Mouse (Mus musculus) spleen, embryonic (tissue): ENCODE data around the gene Foxj3.

Experiments
- CTCF ChIA-PET: fragments of 350-600 bp; sonication (Branson Sonifier 250); formaldehyde crosslinking; loops from one replicate; lab custom pipeline; 2022; lab: Charles Lee

Gene Foxj3

DNA sequence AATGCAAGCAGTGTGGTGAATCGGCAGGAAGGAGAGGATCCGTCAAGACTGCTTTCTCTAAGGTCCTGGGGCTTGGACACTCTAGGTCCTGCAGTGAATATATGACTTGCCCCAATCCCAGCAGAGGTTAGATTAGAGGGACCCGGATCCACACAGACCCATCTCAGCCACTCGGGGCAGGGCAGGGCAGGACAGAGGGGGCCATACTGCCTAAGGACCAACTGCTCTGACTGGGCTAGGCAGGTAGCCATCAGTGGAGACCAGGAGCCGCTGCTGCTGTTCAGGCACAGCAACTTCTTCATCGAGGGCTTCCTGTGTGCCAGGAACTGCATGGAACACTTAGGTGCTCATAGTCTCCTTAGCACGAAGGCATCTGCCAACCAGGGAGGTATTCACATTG is 99.9 kb downstream of the Foxj3 start:
- CTCF ChIA-PET = no interaction called here

DNA sequence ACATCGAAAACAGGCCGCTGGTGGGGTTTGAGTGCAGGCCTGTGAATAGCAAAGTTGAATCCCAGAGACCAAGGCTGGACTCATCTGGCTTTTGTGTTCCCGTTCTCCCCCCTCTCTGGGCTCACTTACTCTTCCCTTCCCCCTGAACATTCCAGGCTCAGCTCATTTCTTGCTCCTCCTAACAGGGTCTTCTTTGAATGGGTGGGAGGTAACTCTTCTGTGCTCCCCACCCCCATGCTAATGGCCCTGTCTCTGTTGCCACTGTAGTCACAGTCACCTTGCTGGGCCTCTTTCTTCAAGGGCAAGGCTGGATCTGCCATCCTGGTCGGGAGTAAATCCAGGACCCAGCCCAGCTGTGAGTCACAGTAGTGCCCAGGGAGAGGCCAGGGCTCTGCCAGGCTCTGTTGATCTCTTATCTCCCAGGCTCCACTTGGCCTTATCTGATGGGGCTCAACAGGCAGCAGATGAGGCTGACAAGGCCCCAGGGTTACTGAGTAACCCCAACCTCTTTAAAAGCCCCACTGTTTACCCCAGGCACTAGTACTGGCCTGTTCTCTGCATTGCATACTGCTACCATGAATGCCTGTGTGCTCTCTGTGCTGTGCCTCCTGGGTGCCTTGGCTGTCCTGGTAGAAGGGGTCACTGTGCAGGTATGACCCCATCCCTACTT is 100.5 kb downstream of the Foxj3 start, which contains the start of gene Guca2a:
Guca2a (plus strand) TSS at position 529 of the 670 bp plus-strand sequence.
- CTCF ChIA-PET = no interaction called here

DNA sequence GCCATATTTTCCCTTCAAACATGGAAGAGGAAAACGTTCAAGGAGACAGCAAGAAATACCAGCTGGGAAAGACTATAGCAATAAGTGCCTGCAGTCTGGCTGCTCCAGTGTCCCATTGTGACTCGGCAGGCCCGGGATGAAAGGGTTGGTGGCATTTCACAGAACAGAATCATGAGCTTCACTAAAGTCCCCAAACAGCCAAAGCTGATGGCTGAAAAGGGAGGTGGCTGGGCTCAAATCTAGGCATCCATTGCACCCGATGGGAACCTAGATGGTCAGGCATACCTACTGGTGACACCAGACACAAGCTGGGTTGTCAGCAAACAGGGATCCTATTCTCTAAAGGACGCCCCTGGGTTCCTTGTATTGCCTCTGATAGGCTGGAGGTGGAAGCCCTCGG is 101.1 kb downstream of the Foxj3 start:
- CTCF ChIA-PET = no interaction called here

DNA sequence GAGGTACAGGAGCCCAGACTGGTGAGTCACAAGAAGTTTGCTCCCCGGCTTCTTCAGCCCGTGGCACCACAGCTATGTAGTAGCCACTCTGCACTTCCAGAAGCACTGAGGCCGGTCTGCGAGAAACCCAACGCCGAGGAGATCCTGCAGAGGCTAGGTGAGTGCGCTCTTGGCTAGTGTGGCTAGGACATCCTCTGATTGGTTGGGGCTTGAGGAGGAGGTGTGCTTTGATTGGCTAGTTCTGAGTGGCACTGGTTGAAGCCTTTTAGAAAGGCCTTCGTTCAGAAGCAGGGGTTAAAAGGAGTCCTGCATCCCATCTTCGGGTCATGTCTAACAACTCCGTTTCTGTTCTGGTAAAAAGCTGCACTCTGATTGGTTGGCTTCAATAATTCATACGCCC is 101.9 kb downstream of the Foxj3 start:
- CTCF ChIA-PET = no interaction called here

DNA sequence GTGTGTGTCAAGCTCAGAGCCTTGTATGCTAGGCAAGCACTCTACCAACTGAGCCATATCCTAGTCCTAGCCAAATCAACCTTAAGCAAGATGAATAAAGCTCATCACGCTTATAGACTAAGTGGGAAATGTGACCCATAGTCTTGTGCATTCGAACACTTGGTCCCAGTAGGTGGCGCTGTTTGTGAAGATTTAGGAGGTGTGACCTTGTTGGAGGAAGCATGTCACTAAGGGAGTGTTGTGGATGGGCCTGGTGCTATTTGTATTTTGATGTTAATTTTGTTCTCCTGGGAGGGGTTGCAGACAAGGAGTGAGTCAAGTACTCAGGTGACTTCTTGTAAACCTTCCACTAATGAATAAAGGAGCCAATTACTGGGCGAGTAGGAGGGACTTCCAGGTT is 105.9 kb downstream of the Foxj3 start:
- CTCF ChIA-PET = no interaction called here

DNA sequence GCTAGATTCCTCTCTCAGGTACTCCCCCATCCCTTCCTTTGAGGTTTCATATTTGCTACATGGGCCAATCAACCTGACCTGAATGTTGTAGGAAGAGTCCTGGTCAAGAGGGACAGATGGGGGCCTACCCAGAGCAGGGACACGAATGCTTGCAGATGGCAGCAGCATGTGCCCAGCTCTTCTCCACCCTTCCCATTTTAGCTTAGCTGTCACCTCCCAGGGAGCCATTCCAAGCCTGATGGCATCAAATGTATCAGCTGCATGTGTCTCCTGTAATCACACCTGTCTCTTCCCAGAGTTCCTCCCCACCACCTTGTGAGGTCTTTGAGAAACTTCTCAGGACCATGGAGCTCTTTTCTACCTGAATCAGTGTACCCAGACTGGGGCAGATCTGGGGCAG is 120.2 kb downstream of the Foxj3 start:
- CTCF ChIA-PET = no interaction called here

DNA sequence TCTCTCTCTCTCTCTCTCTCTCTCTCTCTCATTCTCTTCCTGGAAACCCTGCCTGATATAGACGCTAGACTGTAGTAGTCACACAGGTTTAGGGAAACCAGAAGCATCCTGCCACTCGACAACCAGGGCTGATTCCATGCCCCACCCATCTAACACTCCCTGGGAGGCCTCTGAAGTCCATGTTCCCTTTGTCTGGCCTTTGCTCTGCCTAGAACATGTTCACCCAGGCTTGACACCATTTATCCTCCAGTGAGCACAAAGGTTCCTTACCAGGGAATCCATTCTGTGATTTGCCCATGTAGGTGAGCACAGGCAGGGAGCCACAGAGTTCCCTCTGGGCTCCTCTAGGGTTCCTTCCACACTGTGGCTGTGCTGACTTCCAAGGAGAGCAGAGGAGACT is 121.4 kb downstream of the Foxj3 start:
- CTCF ChIA-PET = no interaction called here

DNA sequence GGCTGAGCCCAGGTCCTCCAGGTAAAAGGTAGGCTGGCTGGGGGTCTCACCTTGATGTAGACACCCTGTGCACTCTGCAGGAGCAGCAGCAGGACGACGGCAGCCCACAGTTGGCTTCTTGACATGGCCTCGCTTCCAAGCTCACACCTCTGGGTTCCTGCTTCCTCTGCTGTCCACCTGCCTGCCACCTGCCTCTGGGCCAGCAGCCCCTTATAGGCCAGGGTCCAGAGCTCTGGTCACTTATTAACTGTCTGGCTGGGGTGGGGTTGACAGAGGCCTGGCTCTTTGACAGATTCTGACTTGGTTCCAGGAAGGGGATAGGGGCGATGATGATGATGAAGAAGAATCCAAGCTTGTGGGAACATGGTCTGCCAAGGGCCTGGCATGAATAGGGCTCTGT is 121.9 kb downstream of the Foxj3 start, which contains the start of gene Guca2b:
Guca2b (minus strand) TSS at position 224 of the 400 bp plus-strand sequence.
- CTCF ChIA-PET = no interaction called here

DNA sequence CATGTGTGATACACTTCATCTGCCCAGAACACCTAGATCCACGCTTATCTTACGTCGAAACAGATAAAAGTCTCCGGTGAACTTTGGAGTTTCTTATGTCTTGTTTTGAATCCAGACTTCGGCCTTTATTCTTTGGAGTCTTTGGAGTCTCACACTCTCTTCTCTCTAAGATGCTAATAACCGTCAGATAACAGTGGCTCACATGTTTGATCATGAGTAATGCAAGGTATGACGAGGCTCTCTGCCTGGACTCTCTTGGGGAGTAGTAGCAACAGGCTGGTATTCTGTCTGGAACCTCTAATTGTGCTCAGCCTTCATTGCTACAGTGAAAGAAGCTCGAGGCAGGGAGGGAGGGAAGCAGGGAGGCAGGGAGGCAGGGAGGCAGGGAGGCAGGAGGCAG is 123.2 kb downstream of the Foxj3 start:
- CTCF ChIA-PET = interaction anchor here (0.7 kb wide), 1 partner anchor 68 kb away, joined by 4 read pairs; no protein-coding TSS in a partner anchor

DNA sequence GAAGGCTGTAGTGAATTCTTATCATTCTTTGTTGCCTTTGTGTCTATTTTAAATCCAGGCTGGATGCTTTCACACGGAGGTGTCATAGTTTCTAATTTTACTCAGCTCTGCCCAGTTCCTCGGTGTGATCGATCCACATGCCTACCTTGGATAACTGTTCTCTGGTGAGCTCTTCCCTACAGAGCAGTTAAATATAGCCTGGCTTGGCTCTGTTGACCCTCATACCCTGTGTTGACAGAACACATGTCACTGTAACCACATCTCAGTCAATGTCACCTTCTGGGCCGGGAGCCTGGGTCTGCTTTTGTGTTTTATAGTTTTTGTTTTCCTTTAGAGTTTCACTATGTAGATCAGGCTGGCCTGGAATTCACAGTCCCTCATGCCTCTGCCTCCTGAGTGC is 125.3 kb downstream of the Foxj3 start:
- CTCF ChIA-PET = no interaction called here

DNA sequence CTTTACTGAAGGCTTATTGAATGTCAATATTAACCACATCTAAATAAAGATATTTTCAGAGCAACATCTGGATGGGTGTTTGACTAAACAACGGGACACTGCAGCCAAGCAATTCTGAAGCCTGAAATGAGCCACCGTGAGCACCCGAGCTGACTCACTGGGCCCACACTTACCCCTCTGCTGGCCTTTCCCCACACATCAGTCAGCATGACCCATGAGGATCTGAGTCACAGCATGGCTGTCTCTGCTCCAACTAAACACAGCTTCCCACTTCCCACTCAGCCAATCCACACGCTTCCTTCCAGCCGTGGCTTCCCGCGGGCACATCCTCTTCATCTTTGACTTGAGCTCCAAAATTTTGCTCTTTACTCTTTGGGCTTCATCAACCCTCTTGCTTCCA is 126.2 kb downstream of the Foxj3 start:
- CTCF ChIA-PET = no interaction called here

DNA sequence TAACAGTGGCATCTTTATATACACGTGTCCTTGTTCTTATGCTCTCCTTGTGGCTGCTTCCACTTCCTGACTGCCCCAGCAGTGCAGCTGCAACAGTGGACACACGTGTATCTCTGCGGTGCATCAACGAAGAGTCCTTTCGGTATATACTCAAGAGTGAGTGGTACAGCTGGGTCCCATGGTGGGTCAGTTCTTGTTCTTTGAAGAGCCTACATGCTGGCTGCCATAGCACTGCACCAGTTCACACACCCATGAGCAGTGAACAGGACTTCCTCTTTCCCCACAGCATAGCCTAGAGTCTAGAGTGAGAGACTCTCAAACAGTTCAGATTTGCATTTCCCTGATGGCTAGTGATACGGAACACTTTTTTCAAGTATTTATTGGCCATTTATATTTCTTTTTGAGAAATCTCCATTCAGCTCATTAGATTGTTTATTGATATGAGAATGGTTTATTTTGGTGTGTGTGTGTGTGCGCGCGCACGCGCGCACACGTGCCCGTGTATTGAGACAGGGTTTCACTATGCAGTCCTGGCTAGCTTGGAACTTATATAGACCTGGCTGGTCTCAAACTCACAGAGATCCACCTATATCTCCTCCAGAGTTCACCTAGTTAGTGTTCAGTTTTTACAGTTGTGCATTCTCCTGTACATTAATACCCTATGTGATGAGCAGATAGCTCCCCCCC is 126.7 kb downstream of the Foxj3 start:
- CTCF ChIA-PET = interaction anchor here (0.6 kb wide), 2 partner anchors 32 to 611 kb away, joined by 5 read pairs; no protein-coding TSS in a partner anchor

DNA sequence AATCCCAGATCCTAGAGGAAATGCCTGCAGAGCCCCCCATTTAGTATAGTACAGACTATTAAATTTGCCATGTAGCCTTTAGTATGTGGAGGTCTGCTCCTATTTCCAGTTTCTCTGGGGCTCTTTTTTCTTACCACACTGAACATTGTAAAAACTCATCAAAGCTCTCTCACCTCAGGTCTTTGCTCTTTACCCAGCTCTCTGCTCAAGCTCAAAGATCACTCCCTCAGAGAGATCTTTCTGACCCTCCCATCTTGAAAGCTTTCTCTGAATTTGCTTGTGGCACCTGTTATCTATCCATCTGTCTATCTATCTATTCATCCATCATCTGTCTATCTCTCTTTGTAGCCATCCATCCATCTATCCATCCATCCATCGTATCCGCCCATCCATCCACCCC is 128.4 kb downstream of the Foxj3 start:
- CTCF ChIA-PET = no interaction called here

DNA sequence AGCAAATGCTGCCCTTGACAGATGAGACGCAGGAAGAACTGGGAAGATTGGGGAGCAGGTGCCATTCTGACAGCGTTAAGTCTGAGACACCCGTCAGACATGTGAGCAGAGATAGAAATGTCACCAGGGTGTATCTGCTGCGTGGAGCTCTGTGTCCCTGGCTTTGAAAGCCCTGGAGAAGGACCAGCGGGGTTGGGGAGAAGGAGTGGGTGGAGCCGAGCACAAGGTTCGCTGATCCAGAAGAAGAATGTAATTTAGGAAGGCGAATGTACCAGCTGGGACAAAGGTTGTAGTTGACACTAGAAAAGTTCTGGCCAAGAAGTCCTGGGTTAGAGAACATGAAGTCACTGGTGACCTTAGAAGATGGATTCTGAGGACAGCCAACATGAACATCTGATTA is 129.3 kb downstream of the Foxj3 start:
- CTCF ChIA-PET = interaction anchor here (0.7 kb wide), 1 partner anchor 12 kb away, joined by 4 read pairs; no protein-coding TSS in a partner anchor

DNA sequence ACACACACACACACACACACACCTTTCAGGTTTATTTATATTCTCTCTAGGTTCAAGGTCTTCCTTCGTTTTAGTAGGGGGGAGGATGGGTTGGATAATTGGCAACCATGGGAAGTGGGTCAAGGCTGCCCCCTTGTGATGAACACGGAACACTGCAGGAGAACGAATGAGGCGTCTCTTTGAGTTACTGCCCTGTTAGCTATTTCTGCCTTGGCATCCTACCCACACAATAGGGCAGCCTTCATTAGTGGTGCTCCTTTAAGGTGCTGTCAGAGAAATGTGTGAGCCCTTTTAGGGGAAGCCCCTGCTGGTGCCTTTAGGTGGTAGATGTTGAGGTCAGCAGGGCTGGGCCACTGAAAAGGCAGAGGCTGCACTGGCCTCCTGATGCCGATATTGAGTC is 130.7 kb downstream of the Foxj3 start:
- CTCF ChIA-PET = no interaction called here

DNA sequence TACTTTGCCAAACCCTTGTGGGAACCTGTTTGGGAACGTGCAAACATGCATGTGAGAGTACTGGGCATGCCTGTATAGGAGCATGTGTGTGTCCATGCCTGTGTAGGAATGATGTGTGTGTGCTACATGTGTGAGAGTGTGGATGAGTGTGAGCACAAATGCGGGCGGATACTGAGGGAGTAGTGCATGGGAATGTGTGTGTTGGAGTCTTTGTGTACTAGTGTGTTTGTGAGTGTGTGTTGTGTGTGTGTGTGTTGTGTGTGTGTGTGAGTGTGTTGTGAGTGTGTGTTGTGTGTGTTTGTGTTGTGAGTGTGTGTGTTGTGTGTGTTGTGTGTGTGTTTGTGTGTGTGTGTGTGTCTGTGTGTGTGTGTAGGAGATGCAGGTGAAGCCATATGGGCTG is 131.4 kb downstream of the Foxj3 start:
- CTCF ChIA-PET = interaction anchor here (0.7 kb wide), 1 partner anchor 309 kb away, joined by 4 read pairs; no protein-coding TSS in a partner anchor

DNA sequence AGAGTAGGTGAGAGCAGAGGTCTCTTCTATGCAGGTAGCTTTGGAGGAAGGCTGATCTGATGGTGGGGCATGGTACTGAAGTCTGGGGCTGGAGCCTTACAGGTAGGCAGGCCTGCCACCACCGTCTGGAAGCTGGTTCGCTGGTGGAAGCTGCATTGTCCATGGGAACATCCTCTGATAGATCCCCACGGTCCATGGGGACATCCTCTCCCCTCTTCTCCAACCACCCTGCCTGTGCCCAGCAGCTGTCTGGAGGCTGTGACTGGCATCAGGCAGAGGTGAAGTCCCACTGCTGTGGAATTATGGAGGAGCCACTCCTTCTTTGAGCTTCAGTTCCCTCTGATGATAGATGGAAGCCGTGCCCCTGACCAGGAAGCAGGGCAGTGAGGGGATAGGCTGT is 131.8 kb downstream of the Foxj3 start:
- CTCF ChIA-PET = interaction anchor here (0.5 to 0.7 kb wide), 2 partner anchors 63 to 308 kb away, joined by 3 to 4 read pairs; no protein-coding TSS in a partner anchor

DNA sequence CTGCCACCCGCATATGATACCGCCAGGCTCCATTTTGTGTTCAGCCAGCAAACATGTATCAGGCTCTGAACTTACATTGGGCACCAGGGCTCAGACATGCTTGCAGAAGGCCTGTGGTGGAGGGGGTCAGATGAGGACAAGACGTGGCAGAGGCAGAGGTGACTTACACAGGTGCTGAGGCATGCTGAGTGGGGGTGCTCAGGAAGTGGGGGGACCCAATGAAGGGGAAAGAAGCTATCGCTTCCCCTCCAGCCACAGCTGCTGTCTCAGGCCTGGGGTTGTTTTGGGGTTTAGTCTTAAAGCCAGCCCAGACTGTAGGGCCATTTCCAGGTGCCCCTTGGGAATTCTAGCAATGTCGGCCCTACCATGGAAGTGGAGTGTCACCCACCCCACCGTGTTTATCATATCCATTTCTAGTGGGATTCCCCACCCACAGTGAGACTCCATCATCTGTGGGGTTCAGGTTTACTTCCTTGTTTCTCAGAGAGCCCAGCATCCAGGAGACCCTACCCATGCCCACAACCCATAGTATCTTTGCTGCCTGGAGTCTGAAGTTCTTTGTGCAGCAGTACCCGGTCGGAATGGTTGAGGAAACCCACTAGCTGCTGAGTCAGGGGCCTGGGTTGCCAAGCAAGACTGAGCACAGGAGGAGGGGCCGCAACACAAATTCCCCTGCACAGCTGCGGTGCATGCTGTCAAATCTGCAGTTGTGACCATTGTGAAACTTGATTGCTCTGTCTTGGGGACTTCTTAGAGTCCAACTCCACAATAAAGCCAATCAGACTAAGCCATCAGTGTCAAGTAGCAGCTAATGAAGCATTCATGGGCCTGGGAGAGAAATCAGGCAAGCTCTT is 132.8 kb downstream of the Foxj3 start:
- CTCF ChIA-PET = interaction anchor here (0.5 kb wide), 1 partner anchor 62 kb away, joined by 3 read pairs; no protein-coding TSS in a partner anchor

DNA sequence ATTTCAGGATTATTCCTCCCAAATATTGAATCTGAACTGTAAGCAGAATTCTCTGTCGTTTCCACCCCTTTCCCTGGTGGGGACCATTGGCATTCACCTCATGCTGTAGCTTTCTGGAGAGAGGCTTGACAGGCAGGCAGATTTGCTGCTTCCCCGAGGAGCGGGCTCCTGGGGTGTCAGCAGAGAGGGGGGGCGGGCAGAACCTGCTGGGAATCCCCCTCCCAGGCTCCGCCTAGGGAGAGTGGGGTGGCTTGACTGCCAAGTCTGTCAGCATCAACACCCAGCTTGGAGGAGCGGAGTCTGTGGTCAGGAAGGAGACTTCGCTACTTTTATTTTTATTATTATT is 133.4 kb downstream of the Foxj3 start:
- CTCF ChIA-PET = interaction anchor here (0.5 kb wide), 1 partner anchor 423 kb away, joined by 3 read pairs; no protein-coding TSS in a partner anchor

DNA sequence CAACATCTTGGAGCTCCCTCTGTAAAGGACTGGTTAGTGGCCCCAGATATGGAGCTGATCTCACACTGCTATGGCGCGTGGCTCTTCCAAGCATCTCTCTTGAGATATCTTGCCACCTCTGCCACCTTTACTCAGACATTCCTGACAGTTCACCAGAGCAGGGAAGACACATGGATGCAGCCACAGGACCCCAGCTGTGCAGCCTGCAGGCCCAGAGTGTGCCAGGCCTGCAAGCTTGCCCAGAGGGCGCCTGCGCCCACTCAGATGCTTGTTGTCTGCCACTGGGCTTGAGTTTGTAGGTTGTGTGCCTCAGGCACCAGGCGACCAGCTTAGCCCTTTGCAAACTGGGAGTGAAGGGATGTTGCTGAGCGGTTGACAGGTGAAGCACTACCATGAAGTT is 133.9 kb downstream of the Foxj3 start:
- CTCF ChIA-PET = interaction anchor here (0.5 to 0.8 kb wide), 2 partner anchors 42 to 423 kb away, joined by 3 to 4 read pairs; no protein-coding TSS in a partner anchor

DNA sequence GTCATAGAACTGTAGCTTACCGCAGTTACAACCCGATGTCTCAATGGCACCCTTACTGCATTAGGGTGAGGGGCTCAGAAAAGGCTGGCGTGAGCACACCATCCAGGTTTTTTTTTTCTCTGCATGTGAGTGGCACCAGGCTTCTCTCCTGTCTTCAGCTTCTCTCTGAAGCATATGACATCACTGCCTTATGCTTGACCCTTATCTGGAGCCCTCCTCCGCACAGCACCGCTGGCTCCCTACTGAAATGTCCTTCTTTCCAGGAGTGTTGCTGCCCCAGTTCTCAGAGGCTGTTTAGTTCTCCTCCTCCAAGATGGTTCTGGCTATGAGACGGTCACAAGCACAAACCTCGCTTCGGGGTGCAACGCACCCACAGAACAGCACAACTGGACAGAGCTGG is 134.4 kb downstream of the Foxj3 start:
- CTCF ChIA-PET = interaction anchor here (0.8 kb wide), 1 partner anchor 42 kb away, joined by 4 read pairs; no protein-coding TSS in a partner anchor

DNA sequence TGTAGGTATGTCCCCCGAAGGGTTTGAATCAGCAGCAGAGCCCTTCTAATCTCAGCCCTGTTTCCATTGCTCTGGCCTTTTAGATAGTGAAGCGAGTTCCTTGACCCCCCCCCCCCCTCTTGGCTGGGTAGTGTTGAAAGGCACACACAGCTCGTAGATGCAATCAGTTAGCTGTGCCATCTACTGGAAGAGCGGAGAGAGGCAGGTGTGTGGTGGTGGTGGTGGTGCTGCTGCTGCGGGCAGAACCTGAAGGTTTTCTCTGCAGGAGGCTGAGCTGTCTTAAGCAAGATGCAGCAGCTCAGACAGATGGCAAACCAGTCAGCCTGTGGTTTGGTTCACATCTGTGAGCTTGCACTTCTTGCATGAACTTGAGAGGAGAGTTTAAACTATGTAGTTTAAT is 135.9 kb downstream of the Foxj3 start:
- CTCF ChIA-PET = no interaction called here
